Mouse (Mus musculus): ENCODE measurements around the gene Slc26a10. TPM values are rescaled to one million over a fixed set of nuclear protein-coding genes. Genes with fewer than 3 reads are reported as not detected.

Slc26a10 gene
- polyA plus RNA-seq, 1 experiment from 2014 or later: 2.2 TPM

Other genes with a start within 250 kb of the Slc26a10 start
- 49.2 and 49.5 TPM in 2 replicates for gene Ctdsp2, start 201.9 kb downstream of the Slc26a10 start, polyA plus RNA-seq (2016; fragmentation: Nextera tagmentation; extraction: Ambion mirVana)
- gene Avil, start 179.9 kb downstream of the Slc26a10 start, polyA plus RNA-seq (2016; fragmentation: Nextera tagmentation; extraction: Ambion mirVana): 0.21 TPM in 1 of 2 replicates, not detected in the other
- gene Tsfm, start 149.8 kb downstream of the Slc26a10 start, polyA plus RNA-seq (2016; fragmentation: Nextera tagmentation; extraction: Ambion mirVana): 82.7 and 82.8 TPM in 2 replicates
- 31.4 and 35.5 TPM in 2 replicates for gene Mettl1, start 139.2 kb downstream of the Slc26a10 start, polyA plus RNA-seq (2016; fragmentation: Nextera tagmentation; extraction: Ambion mirVana)
- gene Eef1akmt3, start 139.1 kb downstream of the Slc26a10 start, polyA plus RNA-seq (2016; fragmentation: Nextera tagmentation; extraction: Ambion mirVana): 0.14 and 0.20 TPM in 2 replicates
- gene Cyp27b1, start 132.4 kb downstream of the Slc26a10 start, polyA plus RNA-seq (2016; fragmentation: Nextera tagmentation; extraction: Ambion mirVana): 0.10 and 0.28 TPM in 2 replicates
- 3.9 and 4.2 TPM in 2 replicates for gene March9, start 120.5 kb downstream of the Slc26a10 start, polyA plus RNA-seq (2016; fragmentation: Nextera tagmentation; extraction: Ambion mirVana)
- 2,431 and 2,450 TPM in 2 replicates for gene Cdk4, start 117.1 kb downstream of the Slc26a10 start, polyA plus RNA-seq (2016; fragmentation: Nextera tagmentation; extraction: Ambion mirVana)
- 139 and 158 TPM in 2 replicates for gene Tspan31, start 110.4 kb downstream of the Slc26a10 start, polyA plus RNA-seq (2016; fragmentation: Nextera tagmentation; extraction: Ambion mirVana)
- gene Agap2, start 105.4 kb downstream of the Slc26a10 start, polyA plus RNA-seq (2016; fragmentation: Nextera tagmentation; extraction: Ambion mirVana): 0.73 and 1.1 TPM in 2 replicates
- gene Os9, start 59.5 kb downstream of the Slc26a10 start, polyA plus RNA-seq (2016; fragmentation: Nextera tagmentation; extraction: Ambion mirVana): 86.1 and 90.2 TPM in 2 replicates
- gene B4galnt1, start 15.4 kb downstream of the Slc26a10 start, polyA plus RNA-seq (2016; fragmentation: Nextera tagmentation; extraction: Ambion mirVana): 13.3 and 14.7 TPM in 2 replicates
- 32.3 and 36.4 TPM in 2 replicates for gene Arhgef25, start 9.4 kb upstream of the Slc26a10 start, polyA plus RNA-seq (2016; fragmentation: Nextera tagmentation; extraction: Ambion mirVana)
- 170 and 172 TPM in 2 replicates for gene Dtx3, start 15.1 kb upstream of the Slc26a10 start, polyA plus RNA-seq (2016; fragmentation: Nextera tagmentation; extraction: Ambion mirVana)
- 19.4 and 20.2 TPM in 2 replicates for gene Pip4k2c, start 30.9 kb upstream of the Slc26a10 start, polyA plus RNA-seq (2016; fragmentation: Nextera tagmentation; extraction: Ambion mirVana)
- 44.1 and 53.1 TPM in 2 replicates for gene Kif5a, start 82.7 kb upstream of the Slc26a10 start, polyA plus RNA-seq (2016; fragmentation: Nextera tagmentation; extraction: Ambion mirVana)
- gene Dctn2, start 85.7 kb upstream of the Slc26a10 start, polyA plus RNA-seq (2016; fragmentation: Nextera tagmentation; extraction: Ambion mirVana): 226 and 229 TPM in 2 replicates
- 18.4 and 21.2 TPM in 2 replicates for gene Mbd6, start 108.4 kb upstream of the Slc26a10 start, polyA plus RNA-seq (2016; fragmentation: Nextera tagmentation; extraction: Ambion mirVana)
- 177 and 183 TPM in 2 replicates for gene Mars, start 131.1 kb upstream of the Slc26a10 start, polyA plus RNA-seq (2016; fragmentation: Nextera tagmentation; extraction: Ambion mirVana)
- 0.64 and 1.3 TPM in 2 replicates for gene Arhgap9, start 141.3 kb upstream of the Slc26a10 start, polyA plus RNA-seq (2016; fragmentation: Nextera tagmentation; extraction: Ambion mirVana)
- 3.2 and 3.6 TPM in 2 replicates for gene Gli1, start 161.3 kb upstream of the Slc26a10 start, polyA plus RNA-seq (2016; fragmentation: Nextera tagmentation; extraction: Ambion mirVana)
- 0.06 TPM in 1 of 2 replicates, not detected in the other for gene Inhbe, start 173.8 kb upstream of the Slc26a10 start, polyA plus RNA-seq (2016; fragmentation: Nextera tagmentation; extraction: Ambion mirVana)
- not detected in 2 replicates for gene Inhbc, start 189.8 kb upstream of the Slc26a10 start, polyA plus RNA-seq (2016; fragmentation: Nextera tagmentation; extraction: Ambion mirVana)
- 37.5 and 40.3 TPM in 2 replicates for gene R3hdm2, start 199.7 kb upstream of the Slc26a10 start, polyA plus RNA-seq (2016; fragmentation: Nextera tagmentation; extraction: Ambion mirVana)

Measured in forebrain, embryonic 12.5 days (tissue).